Mouse (Mus musculus) spleen, adult 2 months (tissue): ENCODE results near the gene Ephb4. TPM values are rescaled to one million over a fixed set of nuclear protein-coding genes. Genes with fewer than 3 reads are reported as not detected.

Source experiments
- DNase-seq, 2 experiments: peaks; one replicate each; pipeline versions ENCODE4 v3.0.0 to v3.0.0-alpha.2; 2012 to 2021; ENCODE audit warnings: low spot score in 2 of 2, low read depth in 1 of 2
- H3K27ac ChIP-seq: fragments of 200-500 bp; 2 replicates; pipeline ENCODE4 v1.5.1; 2012; ENCODE audit warnings: low read length, inconsistent platforms; ENCODE audit not compliant: insufficient read depth
- H3K27me3 ChIP-seq: fragments of 200-500 bp; 2 replicates; pipeline ENCODE4 v1.6.1; 2012; ENCODE audit warnings: mild to moderate bottlenecking, moderate library complexity, low read length, inconsistent platforms; ENCODE audit not compliant: control insufficient read depth, insufficient read depth
- H3K36me3 ChIP-seq: fragments of 200-500 bp; 2 replicates; pipeline ENCODE4 v1.6.1; 2012; ENCODE audit warnings: mild to moderate bottlenecking, low read length, inconsistent platforms; ENCODE audit not compliant: control insufficient read depth, insufficient read depth
- H3K4me1 ChIP-seq: fragments of 200-500 bp; 2 replicates; pipeline ENCODE4 v1.6.1; 2011; ENCODE audit warnings: inconsistent platforms; ENCODE audit not compliant: control insufficient read depth, insufficient read depth, insufficient read length
- H3K4me3 ChIP-seq: fragments of 200-500 bp; 2 replicates; pipeline ENCODE4 v1.5.1; 2011; ENCODE audit warnings: mild to moderate bottlenecking, inconsistent platforms; ENCODE audit not compliant: insufficient read depth, insufficient read length; ENCODE audit errors: extremely low read depth
- CTCF ChIP-seq: fragments of 200-500 bp; IDR thresholded peaks from 2 replicates; pipeline ENCODE4 v1.5.1; 2011; ENCODE audit warnings: mild to moderate bottlenecking, inconsistent platforms; ENCODE audit not compliant: insufficient read depth, insufficient read length, insufficient replicate concordance; ENCODE audit errors: extremely low read depth
- POLR2A ChIP-seq: fragments of 200-500 bp; IDR thresholded peaks from 2 replicates; pipeline ENCODE4 v1.6.1; 2011; ENCODE audit warnings: low read depth, low read length, inconsistent platforms
- WGBS: fragments of 180-500 bp; shearing (Covaris S2); methylation state at CpG from one replicate; pipeline ENCODE4 v1.1.7; 2018; 5-methylcytosine and 5-hydroxymethylcytosine counted together
- polyA plus RNA-seq: library from polyadenylated mRNA; depleted of rRNA; stranded (reverse); fragments of >200 nt; gene quantifications from 2 replicates; pipeline ENCODE4 v1.2.3, GENCODE M21; 2012; rRNA removed

Gene Ephb4
- polyA plus RNA-seq, 1 experiment, result 13.5 TPM

DNA sequence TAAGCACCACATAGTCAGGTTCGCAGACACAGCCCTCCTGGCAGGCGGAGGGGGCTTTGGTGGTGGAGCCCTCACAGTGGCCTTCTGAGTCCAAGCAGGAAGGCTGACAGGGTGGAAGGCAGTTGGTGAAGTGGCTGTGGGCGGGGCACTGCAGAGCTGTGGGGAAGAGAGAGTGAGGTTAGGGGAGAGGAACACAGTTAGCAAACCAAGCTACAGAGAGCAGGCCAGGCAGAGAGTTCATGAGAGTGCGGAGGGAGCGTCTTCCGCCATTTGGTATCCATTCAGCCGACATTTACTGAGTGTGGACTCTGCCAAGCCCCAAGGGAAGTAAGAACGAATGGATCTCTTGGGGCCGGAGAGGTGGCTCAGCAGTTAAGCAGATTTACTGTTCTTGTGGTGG, 69.2 kb downstream of the Ephb4 start:
- Histone ChIP-seq H3K4me1 (no peaks in the 10 kb centered on the region), H3K27me3 (no peaks in the 10 kb centered on the region), H3K27ac (no peak overlapping the region), H3K4me3 (no peak overlapping the region), H3K36me3 (no peaks in the 10 kb centered on the region)
- DNase-seq, result no peak
- WGBS, result 47% methylated on average over 9 of the region's 9 CpGs
- TF ChIP-seq POLR2A (no peak), CTCF (no peak)

DNA sequence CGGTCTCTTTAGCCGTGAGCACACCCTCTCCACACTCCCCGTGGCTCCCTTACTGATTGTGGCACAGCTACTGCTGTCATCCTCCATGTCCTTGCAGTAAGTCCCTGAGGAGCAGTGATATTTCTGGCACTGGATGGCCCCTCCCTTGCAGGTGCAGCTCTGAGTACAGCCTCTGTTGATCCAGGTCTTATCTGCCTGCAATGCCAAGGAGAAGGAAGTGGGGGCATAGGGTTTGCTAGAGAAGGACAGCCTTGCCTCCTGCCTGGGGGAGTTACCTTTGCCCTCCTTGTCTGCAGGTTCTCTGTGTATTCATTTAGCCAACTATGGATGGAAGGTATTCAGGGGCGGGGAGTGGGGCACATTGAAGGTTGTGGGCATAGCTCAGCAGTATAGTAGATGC, 69.9 kb downstream of the Ephb4 start:
- Histone ChIP-seq H3K4me1 (no peaks in the 10 kb centered on the region), H3K27me3 (no peaks in the 10 kb centered on the region), H3K27ac (no peak overlapping the region), H3K36me3 (no peaks in the 10 kb centered on the region), H3K4me3 (no peak overlapping the region)
- WGBS, result 71% methylated on average over 4 of the region's 4 CpGs
- TF ChIP-seq CTCF, result no peak
- no peak for TF ChIP-seq POLR2A
- DNase-seq, result no peak

DNA sequence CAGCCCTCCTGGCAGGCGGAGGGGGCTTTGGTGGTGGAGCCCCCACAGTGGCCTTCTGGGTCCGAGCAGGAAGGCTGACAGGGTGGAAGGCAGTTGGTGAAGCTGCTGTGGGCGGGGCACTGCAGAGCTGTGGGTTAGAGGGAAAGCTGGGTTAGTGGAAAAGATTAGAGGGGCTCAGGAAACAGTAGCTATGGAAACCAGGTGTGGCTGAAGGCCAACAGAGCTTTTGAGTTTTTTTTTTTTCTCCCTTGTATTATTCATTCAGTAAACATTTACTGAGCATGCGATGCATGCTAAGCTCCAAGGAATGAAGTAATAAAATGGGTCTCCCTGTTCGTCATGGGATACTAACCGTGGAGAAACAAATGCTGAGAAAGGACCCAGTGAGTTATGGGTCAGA, 75.7 kb downstream of the Ephb4 start:
- 41% methylated on average over 6 of the region's 6 CpGs for WGBS
- Histone ChIP-seq H3K36me3 (no peaks in the 10 kb centered on the region), H3K4me3 (no peak overlapping the region), H3K4me1 (no peaks in the 10 kb centered on the region), H3K27ac (no peak overlapping the region), H3K27me3 (no peaks in the 10 kb centered on the region)
- TF ChIP-seq POLR2A (no peak), CTCF (no peak)
- DNase-seq, result no peak

Other genes with a start within 250 kb of the Ephb4 start
- gene Trim56, start 233.9 kb upstream of the Ephb4 start, polyA plus RNA-seq, result 26.6 and 28.6 TPM in 2 replicates
- 0.07 TPM in 1 of 2 replicates, not detected in the other for gene Muc3, start 200.8 kb upstream of the Ephb4 start, polyA plus RNA-seq
- 2.6 and 4.0 TPM in 2 replicates for gene Muc3a, start 137.7 kb upstream of the Ephb4 start, polyA plus RNA-seq
- 23.1 and 24.1 TPM in 2 replicates for gene Ache, start 62.6 kb upstream of the Ephb4 start, polyA plus RNA-seq
- gene Ufsp1, start 55.5 kb upstream of the Ephb4 start, polyA plus RNA-seq, result 10.3 and 11.1 TPM in 2 replicates
- 172 and 175 TPM in 2 replicates for gene Srrt, start 42.4 kb upstream of the Ephb4 start, polyA plus RNA-seq
- 19.8 and 20.6 TPM in 2 replicates for gene Trip6, start 35.7 kb upstream of the Ephb4 start, polyA plus RNA-seq
- 25.8 and 29.7 TPM in 2 replicates for gene Slc12a9, start 16.5 kb upstream of the Ephb4 start, polyA plus RNA-seq
- 0.02 and 0.06 TPM in 2 replicates for gene Zan, start 127.0 kb downstream of the Ephb4 start, polyA plus RNA-seq
- 26.6 and 40.1 TPM in 2 replicates for gene Pop7, start 152.4 kb downstream of the Ephb4 start, polyA plus RNA-seq
- gene Gigyf1, start 168.4 kb downstream of the Ephb4 start, polyA plus RNA-seq, result 40.3 and 49.8 TPM in 2 replicates
- gene Epo, start 183.1 kb downstream of the Ephb4 start, polyA plus RNA-seq, result not detected in 2 replicates
- 762 and 932 TPM in 2 replicates for gene Gnb2, start 183.4 kb downstream of the Ephb4 start, polyA plus RNA-seq
- gene Actl6b, start 203.4 kb downstream of the Ephb4 start, polyA plus RNA-seq, result not detected in 2 replicates
- gene Tfr2, start 219.7 kb downstream of the Ephb4 start, polyA plus RNA-seq, result 12.2 and 12.9 TPM in 2 replicates